Mouse (Mus musculus) lung, embryonic 14.5 days (tissue): Measurements from ENCODE around the gene Gm13276. TPM values are rescaled to one million over a fixed set of nuclear protein-coding genes. Genes with fewer than 3 reads are reported as not detected.
"Not testable (repeated sequence)": the region's sequence is repeated elsewhere in the genome, so short reads cannot be mapped to it uniquely, and the experiment has no call there.

Source experiments
- ATAC-seq: fragments of 200-750 bp; cut with Nextera tagmentation; 2 replicates; pipeline ENCODE4 v1.8.0; 2017; ENCODE audit warnings: mild to moderate bottlenecking, moderate TSS enrichment, moderate library complexity; ENCODE audit not compliant: insufficient read depth
- DNase-seq: peaks from one replicate; pipeline ENCODE4 v3.0.0-alpha.2; 2015
- H3K27ac ChIP-seq: fragments of 300-500 bp; sonication (generic); 2 replicates; pipeline ENCODE4 v1.5.1; 2014; ENCODE audit warnings: low read depth, mild to moderate bottlenecking, moderate library complexity
- H3K27me3 ChIP-seq: fragments of 300-500 bp; sonication (generic); 2 replicates; pipeline ENCODE4 v1.6.1; 2014; ENCODE audit warnings: low read length, control low read depth; ENCODE audit not compliant: insufficient read depth
- H3K36me3 ChIP-seq: fragments of 300-500 bp; sonication (generic); 2 replicates; pipeline ENCODE4 v1.6.1; 2014; ENCODE audit warnings: control low read depth; ENCODE audit not compliant: insufficient read depth
- H3K4me1 ChIP-seq: fragments of 300-500 bp; sonication (generic); 2 replicates; pipeline ENCODE4 v1.6.1; 2014; ENCODE audit warnings: antibody characterized with exemption, control low read depth; ENCODE audit not compliant: insufficient read depth
- H3K4me2 ChIP-seq: fragments of 300-500 bp; sonication (generic); 2 replicates; pipeline ENCODE4 v1.6.1; 2014; ENCODE audit warnings: mild to moderate bottlenecking
- H3K4me3 ChIP-seq: fragments of 300-500 bp; sonication (generic); 2 replicates; pipeline ENCODE4 v1.5.1; 2014; ENCODE audit warnings: low read depth, low read length
- H3K9ac ChIP-seq: fragments of 300-500 bp; sonication (generic); 2 replicates; pipeline ENCODE4 v1.6.1; 2014
- H3K9me3 ChIP-seq: fragments of 300-500 bp; sonication (generic); 2 replicates; pipeline ENCODE4 v1.6.1; 2016; ENCODE audit warnings: low read depth, low read length, control low read depth
- CTCF ChIP-seq: IDR thresholded peaks from 2 replicates; pipeline ENCODE4 v1.5.1; 2016; ENCODE audit warnings: antibody characterized with exemption, low read depth
- WGBS: fragments of 180-500 bp; shearing (Covaris S2); extraction: QIAGEN DNeasy Blood & Tissue Kit; methylation state at CpG from one replicate; pipeline ENCODE4 v1.1.7; 2014; 5-methylcytosine and 5-hydroxymethylcytosine counted together
- polyA plus RNA-seq: library from polyadenylated mRNA; unstranded; fragments of >200 nt; fragmentation: Nextera tagmentation; extraction: Ambion mirVana; gene quantifications from 2 replicates; pipeline ENCODE4 v1.2.1, GENCODE M21; 2014

The Gm13276 gene
- polyA plus RNA-seq, 1 experiment from 2014 or later, result not detected

- 3% methylated on average over 23 of the region's 42 CpGs for WGBS
- H3K9me3 ChIP-seq, ATAC-seq, H3K27me3 ChIP-seq, H3K4me1 ChIP-seq, H3K36me3 ChIP-seq, H3K9ac ChIP-seq: not testable (repeated sequence)
- peak; percentile 63 for TF ChIP-seq CTCF
- peak overlapping the region; percentile 18; the same call in 1 of the 2 replicates for H3K4me3 ChIP-seq
- H3K27ac ChIP-seq, result peak overlapping the region; percentile 69; the same call in 1 of the 2 replicates
- peak; percentile 83 for DNase-seq
- H3K4me2 ChIP-seq, result peak overlapping the region; percentile 45
Observed at GRCm38 (mm10) chr4:88763384-88764018, 22.0 kb upstream of the Gm13276 start.

- not testable (repeated sequence) for H3K9ac ChIP-seq, H3K4me1 ChIP-seq, H3K27me3 ChIP-seq, H3K27ac ChIP-seq, H3K4me2 ChIP-seq, H3K9me3 ChIP-seq, DNase-seq, H3K36me3 ChIP-seq, ATAC-seq, H3K4me3 ChIP-seq
- WGBS, result no CpG with 5 or more reads among the region's 32 CpGs
Observed at GRCm38 (mm10) chr4:88773534-88773933, 12.0 kb upstream of the Gm13276 start, which contains the start of gene Gm13290. Gene Gm13290 (plus strand): TSS chr4:88773834.

GRCm38 (mm10) chr4:88776622-88777021 lies 8.9 kb upstream of the Gm13276 start, which contains the start of gene Gm13289:
Gene Gm13289 (plus strand): TSS chr4:88776922.
- H3K27me3 ChIP-seq, DNase-seq, H3K9me3 ChIP-seq, H3K4me3 ChIP-seq, H3K9ac ChIP-seq, H3K36me3 ChIP-seq, H3K4me1 ChIP-seq, H3K4me2 ChIP-seq, H3K27ac ChIP-seq, ATAC-seq: not testable (repeated sequence)
- WGBS, result no CpG with 5 or more reads among the region's 29 CpGs

GRCm38 (mm10) chr4:88779550-88779949 lies 6.0 kb upstream of the Gm13276 start, which contains the start of gene Gm13272:
Gene Gm13272 (plus strand): TSS chr4:88779850.
- H3K9ac ChIP-seq, H3K36me3 ChIP-seq, H3K27ac ChIP-seq, H3K4me2 ChIP-seq, H3K27me3 ChIP-seq, DNase-seq, H3K9me3 ChIP-seq, H3K4me1 ChIP-seq, ATAC-seq, H3K4me3 ChIP-seq: not testable (repeated sequence)
- WGBS, result no CpG with 5 or more reads among the region's 29 CpGs

- H3K4me2 ChIP-seq, H3K9me3 ChIP-seq, H3K4me1 ChIP-seq, H3K4me3 ChIP-seq, H3K9ac ChIP-seq, ATAC-seq, H3K36me3 ChIP-seq, H3K27me3 ChIP-seq, DNase-seq, H3K27ac ChIP-seq: not testable (repeated sequence)
- 39% methylated on average over 15 of the region's 18 CpGs for WGBS
Observed at GRCm38 (mm10) chr4:88780320-88780719, 5.2 kb upstream of the Gm13276 start.

- DNase-seq, H3K4me3 ChIP-seq, H3K4me1 ChIP-seq, H3K27ac ChIP-seq, H3K36me3 ChIP-seq, H3K9ac ChIP-seq, H3K27me3 ChIP-seq, H3K9me3 ChIP-seq, ATAC-seq: not testable (repeated sequence)
- peak within 1 kb of the TSS; percentile 43; the same call in 1 of the 2 replicates for H3K4me2 ChIP-seq
- WGBS, result 30% methylated on average over 4 of the region's 7 CpGs
Observed at GRCm38 (mm10) chr4:88781831-88782230, 3.7 kb upstream of the Gm13276 start, which contains the start of gene Ifnz. Gene Ifnz (plus strand): TSS chr4:88782131.

- H3K4me2 ChIP-seq, result peak overlapping the region; percentile 43; the same call in 1 of the 2 replicates
- not testable (repeated sequence) for ATAC-seq, H3K27me3 ChIP-seq, H3K9me3 ChIP-seq, H3K9ac ChIP-seq, H3K36me3 ChIP-seq, DNase-seq, H3K4me1 ChIP-seq, H3K4me3 ChIP-seq, H3K27ac ChIP-seq
- 0% methylated on average over 3 of the region's 31 CpGs for WGBS
Observed at GRCm38 (mm10) chr4:88782335-88782734, 3.2 kb upstream of the Gm13276 start.
